Mouse (Mus musculus) layer of hippocampus, adult 9-10 months (tissue): ENCODE data around the gene Suclg2.

Experiments
- DNase-seq: peaks from one replicate; pipeline ENCODE4 v3.0.0; 2022; ENCODE audit warnings: low spot score

The Suclg2 gene

DNA sequence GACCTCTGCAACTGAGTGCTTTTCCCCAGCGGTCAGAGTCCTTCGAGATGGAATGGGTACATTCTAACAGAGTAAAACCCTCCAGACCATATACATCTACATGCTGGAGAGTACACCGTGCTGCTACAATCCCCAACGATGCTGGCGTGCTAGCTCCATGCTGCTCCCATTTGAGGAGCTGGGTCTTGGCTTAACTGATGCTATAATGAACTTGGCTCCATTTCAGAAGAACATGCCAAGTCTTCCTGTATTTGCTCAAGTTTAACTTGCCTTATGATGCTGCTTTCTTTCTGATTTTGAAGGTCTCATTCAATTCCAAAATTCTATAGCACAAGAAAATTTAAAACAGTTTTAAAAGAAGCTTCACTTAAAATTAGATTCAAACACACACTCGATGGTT lies 162.3 kb downstream of the Suclg2 start:
- no peak for DNase-seq

DNA sequence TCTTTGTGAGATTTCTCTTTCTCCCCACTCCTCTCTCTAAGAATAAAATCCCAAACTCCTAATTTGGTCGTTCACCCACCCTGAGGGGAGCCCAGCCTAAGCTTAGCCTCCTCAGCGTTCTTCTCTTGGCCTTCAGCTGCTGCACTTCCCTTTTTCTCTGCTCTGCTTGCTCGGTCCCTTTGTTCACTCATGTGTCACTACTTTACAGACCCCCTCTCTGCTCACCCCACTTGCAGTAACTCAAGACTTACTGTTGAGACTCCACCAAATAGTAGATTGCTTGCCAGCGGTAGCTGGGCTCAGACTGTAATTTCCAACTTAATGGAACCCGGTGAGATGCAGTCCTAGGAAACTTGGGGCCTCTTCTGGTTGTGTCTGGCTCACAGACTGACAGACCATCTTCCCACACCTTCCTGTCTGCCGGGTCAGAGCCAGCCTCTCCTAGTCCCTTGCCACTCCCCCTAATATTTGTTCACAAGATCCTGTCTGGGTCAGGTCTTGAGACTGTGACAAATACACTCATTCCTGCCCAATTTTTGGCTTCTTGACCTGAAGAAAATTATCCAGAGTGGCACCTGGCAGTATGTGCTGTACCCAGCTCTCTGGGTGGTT lies 166.2 kb downstream of the Suclg2 start:
- no peak for DNase-seq

DNA sequence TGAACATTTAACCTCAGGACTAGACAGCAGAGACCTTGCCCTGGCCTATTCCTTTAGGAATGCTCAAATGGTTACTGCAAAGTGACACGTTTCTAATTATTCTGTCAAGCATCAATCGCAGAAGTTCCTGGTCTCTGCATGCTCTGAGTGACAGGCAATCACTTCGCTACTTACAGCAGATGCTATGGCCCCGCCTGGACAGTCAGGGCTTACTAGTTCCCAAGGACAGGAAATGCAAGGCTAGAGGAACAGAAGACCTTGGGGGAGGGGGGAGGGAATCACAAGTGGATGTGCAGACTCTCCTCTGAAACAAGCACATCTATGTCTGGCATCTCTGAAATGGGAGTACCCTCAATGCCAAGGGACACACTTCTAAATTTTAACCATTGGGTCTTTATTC lies 167.6 kb downstream of the Suclg2 start:
- DNase-seq = no peak

DNA sequence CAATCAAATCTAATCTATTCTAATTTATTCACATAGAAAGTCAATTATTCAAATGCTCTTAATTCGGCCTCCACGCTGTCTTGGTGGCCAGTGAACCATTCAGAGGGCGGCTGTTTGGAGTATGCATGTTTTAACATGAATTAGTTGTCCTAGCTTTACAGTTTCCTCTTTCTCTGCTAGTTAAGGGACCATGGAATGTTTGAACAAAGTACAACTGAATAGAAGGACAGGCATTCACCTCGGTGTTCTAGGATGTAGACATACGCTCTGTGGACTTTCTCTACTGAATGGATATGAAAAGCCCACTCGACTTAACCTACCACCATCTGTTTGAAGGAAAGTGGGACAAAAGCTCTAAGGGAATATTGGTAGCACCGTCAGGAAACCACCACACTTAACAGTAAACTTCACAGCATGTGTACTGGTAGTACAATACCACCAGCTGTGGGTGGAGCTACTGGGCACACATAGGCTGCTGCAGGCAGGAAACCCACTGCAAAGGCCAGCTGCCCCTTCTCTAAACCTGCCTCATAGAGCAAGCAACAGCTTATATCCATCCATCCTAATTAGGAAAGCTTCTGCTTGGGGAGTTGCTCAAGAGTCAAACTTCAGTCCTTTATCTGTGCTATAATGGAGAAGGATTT lies 172.3 kb downstream of the Suclg2 start:
- no peak for DNase-seq

DNA sequence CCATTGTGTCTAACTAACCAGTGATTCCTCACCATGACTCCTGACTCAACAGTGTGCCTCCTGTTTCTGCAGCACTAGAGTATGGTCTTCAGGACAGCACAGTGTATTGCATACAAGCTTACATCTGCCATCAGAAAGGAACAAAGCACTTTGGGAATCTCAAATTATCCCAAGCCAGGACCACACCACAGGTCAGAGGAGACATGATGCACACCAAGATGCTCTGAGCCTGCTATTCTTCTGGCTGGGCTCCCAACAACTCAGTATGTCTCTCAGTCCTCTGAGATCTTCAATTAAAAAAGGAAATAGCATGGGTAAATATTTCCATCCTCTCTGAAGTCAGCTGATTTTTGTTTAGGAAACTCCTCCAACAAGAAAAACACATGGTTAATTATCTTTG lies 172.9 kb downstream of the Suclg2 start:
- no peak for DNase-seq

DNA sequence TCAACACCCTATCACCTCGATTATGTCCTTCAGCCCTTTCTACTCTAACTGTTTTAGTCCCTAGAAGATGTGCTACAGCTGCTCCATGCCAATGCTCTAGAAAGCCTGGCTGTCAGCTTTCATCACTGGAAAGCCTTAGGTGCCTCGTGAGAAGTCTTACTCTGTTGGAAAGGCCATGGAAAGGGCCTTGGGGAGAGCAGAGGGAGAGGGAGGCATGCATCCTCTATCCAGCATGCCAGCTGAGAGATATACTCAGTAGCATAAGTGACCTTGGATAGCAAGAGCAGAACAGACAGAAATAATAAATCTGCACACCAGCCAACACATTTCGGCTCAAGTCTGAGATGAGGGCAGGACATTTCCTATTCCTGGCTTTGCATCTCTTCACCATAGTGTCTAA lies 173.3 kb downstream of the Suclg2 start:
- DNase-seq = no peak

DNA sequence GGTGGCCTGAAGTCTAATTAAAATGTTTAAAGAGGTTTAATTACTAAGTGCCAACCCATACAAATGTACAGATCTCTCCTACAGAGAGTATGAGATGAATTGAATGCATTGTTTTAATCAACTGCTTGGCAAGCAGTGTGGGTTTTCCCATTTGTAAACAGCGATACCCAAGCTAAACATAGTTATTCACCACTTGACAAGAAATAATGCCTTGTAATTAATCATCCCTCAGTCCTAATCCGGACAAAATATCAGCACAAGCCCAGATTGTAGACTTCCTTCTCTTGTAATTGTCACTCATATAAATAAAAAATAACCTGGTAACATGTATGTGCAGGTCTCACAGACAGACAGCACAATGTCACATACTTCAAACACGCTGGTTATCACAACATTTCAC lies 183.4 kb downstream of the Suclg2 start:
- DNase-seq = no peak

DNA sequence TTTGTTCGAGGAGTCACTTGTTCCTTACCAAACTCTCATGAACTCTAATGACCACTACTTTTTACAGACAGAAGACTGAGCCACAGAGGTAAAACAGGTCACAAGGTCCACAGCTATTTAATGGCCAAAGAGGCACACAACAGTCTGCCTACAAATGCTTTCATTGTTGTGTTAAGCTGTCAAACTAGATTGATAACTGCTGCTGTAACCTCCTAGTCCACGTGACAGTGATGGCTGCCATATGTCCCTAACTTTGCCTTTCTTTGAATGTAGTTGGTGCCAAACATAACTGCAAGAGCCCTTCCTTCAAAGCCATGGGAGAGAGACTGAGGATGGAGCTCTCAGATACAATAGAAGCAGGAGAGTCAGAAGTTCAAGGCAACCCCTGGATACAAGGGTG lies 198.8 kb downstream of the Suclg2 start:
- no peak for DNase-seq

DNA sequence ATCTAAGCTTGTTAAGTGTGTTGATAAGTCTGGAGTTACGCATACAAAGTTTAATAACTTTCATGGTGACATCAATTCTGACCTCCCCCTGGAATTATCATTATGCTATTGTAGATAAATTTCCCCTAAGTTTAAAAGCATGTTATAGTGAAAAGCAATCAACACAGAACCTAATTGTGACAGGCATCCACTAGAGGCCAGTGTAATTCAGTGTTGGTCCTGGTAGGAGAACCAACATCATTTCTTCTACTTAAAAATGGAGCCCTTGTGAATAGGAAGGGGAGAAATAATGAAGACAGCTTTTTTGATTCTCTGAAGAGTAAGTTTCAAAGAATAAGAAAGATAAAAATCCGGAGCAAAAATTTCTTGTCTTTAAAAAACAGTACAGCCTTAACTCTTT lies 200.2 kb downstream of the Suclg2 start:
- no peak for DNase-seq

DNA sequence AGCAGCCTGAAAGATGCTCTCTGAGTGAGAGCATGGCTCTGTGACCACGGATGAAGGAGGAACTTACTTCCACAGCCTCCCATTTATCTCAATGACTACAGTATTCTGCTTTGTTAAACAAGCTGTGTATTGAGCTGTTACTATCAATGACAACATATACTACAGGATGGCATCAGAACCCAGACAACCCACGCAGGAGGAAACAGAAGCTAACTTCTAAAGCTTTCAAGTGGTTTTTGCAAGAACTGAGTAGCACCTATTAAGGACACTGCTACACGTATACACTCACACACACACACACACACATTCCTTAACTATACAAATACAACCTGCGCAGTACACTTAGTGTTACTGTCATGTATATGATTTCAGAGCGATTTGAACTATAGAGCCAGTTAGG lies 202.9 kb downstream of the Suclg2 start:
- no peak for DNase-seq

DNA sequence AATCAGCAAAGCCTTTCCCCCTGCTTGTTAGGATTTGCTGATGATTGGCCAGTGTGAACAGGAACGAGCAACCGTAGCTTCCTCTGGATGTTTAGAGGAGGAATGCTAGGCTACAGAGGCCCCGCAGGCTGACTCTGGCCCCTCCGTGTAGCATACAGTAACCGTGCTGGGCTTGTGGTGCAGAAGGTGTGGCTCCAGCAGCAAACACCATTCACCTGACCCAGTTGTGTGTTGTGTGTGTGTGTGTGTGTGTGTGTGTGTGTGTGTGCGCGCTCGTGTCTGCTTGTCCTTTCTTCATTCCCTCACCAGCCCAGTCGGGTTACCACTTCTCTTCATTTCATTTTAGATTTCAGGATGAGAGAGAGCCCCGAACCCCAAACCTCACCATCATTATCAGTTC lies 203.9 kb downstream of the Suclg2 start:
- no peak for DNase-seq

DNA sequence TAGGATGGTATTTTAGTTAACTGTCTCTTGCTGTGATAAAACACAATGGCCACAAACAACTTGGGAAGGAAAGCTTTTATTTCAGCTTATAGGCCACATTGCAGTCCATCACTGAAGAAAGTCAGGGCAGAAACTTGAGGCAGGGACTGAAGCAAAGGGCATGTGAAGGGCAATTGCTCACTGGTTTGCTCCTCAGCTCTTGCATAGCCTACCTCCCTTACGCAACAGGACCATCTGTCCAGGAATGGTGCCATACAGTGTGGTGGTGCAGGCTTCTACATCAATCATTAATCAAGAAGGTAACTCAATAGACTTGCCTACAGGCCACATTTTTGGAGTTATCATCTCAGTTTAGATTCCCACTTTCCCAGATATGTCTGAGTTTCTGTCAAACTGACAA lies 206.9 kb downstream of the Suclg2 start:
- no peak for DNase-seq

DNA sequence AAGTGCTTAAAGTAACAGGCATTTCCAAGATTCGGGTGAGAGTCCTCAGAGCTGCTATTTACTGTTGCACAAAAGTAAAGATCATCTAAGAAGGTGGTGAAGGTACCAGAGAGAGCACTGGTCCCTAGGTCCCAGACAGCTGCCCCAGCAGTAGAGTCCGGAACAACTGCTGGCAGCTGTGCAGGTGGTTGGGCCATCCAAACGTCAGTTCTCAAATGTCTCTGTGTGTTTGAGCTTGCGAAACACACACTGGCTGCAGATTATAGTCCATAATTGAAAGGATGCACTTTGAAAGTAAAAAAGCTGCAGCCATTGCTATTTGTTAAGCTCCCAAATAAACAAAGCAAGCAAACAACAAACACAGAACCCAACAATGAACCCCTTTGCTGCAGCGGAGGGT lies 217.8 kb downstream of the Suclg2 start:
- no peak for DNase-seq

DNA sequence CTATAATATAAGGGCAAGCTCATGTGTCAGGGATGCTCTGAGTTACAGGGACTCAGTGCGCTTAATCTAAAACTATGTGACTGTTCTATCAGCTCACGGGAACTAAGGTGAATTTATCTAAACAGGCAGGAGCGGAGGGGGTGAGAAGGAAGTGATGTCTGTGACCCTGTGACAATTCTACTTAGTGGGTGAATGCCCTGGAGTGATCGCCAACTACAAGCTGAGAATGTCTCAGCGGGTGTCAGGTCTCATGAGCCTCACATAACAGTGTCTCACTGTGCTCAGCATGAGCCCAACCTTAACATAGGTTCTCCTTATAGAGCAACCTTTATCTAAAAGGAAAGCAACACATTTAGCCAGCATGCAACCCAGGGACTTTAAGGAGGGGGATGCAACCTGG lies 219.0 kb downstream of the Suclg2 start:
- no peak for DNase-seq

DNA sequence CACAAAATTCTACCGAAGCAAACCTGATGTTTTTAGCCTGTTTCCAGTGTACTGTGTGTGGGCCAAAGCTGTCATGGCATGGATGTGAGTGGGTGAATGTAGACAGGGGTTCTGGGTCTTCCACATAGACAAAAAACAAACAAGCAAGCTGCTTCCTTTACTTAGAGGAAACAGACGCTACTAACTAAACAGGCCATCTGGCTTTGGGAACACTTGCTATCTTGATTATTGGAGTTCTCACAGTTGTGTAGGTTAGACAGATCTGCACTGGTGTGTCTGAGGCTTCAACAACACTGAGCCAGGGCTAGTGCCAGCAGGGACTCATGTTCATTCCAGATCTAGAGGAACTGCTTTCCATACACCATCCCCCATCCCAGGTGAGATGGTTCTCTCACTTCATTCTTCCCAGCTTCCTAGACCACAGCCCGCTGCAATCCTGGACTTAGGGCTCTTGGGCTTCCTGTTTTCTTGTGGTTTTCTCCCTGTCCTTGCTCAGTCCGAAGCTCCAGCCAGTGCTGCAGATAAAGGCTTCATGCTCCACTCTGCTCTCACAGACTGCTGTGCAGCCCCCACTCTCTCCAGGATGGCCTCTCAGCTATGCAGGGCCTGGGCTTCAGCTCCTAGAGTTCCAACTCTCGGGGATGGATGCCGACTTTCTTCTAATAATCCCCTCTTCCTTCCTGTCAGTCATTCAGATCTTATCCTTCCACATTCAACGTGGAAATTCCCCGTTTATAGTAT lies 226.2 kb downstream of the Suclg2 start:
- DNase-seq = no peak

DNA sequence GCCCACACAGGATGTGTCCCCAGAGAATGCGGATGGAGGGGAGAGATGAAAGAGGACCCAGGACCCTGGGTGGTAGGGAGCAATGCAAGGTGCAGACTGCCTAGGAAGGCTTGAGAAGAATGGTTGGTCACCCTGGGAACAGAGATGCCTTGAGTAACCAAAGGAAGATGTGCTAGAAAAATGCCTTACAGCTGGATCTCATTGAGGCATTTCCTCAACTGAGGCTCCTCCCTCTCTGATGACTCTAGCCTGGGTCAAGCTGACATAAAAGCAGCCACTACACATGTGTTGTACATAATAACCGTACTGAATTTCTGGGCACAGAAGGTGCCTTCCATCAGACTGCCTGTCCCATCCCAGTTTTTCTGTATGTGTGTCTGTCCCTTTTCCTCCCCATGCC lies 227.6 kb downstream of the Suclg2 start:
- no peak for DNase-seq

DNA sequence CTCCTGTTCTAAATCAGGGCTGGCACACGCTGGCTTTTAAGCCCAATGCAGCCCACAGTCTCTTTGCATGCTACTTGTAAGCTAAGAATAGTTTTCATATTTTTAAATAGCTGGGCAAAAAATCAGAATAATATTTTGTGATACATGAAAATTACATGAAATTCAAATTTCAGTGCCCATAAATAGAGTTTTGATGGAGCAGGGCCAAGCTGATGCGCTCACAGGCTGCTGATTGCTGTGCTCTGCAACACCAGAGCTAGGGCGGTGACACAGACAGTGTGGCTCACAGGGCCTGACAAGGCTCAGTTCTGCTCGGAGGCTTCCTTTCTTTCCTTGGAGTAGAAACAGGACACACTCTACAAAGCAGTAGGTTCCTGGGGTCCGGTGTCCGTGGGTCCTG lies 232.8 kb downstream of the Suclg2 start:
- DNase-seq = no peak

DNA sequence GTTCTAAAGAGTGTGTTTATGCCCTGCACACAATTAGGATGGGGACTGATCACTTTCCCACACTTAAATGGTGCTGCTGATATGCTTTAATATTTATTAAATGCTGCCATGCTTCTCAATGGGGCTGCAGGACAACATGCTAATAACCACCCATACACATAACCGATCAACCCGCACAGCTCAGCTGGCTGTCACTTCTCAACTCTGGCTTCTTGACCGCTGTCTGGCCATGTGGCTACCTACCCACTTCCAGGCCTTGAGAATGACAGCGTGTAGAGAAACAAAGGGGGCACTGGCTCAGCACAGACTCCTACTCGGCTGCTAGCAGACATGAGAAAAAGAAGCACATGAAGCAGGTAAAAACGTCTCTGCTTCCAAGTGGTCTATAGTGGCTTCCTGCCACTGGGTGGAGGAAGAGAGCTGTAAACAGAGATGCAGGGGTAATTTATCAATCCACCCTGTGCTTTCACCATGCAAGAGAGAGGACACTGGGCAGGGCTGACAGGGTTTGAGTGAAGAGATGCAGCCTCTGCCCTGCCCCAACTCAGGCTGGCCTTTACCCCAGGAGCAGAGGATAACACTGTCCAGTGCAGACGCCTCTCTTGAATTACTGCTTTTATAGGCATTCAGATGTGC lies 234.3 kb downstream of the Suclg2 start:
- DNase-seq = peak; percentile 51

DNA sequence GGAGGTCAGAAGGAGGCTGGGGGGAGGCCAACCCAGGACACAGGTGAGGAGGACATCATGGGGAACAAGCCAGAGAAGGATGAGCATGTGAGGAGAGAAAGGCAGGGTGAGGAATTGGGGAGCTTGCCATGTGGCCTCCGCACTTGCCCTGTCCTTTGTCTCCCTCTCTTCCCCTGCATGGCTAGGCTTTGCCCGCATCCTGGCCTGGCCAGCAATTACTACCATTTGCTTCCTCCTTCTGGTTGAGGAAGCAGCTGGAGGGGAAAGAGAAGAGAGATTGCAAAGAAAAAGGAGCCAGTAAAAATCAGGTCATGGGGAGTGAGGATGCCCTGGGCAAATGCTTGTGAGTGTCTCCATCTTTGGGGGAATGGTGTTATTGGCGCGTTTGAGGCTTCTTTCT lies 234.9 kb downstream of the Suclg2 start:
- no peak for DNase-seq

DNA sequence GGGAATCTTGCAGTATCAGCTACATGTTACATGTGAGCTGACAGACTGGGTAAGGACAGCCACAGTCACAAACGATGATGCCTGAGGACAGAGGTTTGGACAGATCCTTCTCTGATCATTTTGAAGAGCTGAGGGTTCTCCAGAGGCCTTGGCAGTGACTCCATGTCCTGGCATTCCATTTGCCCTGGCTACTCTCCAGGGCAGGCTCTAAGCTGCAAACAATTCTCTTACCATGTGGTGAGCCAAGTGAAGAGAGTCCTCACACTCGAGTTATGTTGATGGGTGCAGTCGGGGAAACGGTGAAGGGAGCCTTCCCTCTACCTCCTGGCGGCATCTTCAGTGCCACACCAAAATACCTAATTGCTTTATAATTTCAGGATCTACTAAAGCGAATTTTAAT lies 235.5 kb downstream of the Suclg2 start:
- DNase-seq = no peak

DNA sequence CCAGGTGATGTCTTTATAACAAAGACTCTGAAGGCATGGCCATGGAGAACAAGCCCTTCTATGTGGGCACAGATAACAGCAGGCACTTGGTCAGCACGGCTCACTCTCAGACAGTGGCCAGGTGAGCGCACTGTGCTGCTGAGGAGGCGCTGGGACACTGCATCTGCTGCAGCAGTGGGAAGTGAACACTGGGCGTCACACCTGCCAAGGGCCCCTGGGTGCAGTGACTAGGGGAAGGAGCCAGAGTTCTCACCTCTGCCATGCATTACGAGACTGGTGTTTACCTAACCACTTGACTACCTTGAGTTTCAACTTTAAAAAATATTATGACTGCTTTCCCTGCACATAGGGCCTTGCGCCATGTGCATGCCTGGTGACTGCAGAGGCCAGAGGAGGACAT lies 238.8 kb downstream of the Suclg2 start:
- no peak for DNase-seq

DNA sequence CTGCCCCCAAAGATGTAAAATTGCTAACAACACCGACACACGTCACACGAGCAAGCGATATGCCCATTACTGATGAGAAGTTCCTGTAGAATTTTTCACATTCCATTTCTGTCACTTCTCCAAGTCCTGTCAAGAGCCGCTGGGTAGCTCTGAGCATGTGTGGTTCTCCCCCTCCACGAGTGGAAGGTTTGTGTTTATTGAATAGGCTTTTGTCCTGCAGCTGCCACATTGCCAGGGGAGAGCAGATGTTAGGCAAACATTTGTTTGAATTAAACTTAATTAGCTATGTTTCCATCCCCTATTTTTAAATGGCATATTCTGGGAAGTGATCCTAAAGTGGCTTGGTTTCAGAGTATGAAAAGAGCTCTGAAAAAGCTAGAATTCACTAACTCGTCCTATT lies 249.1 kb downstream of the Suclg2 start:
- no peak for DNase-seq

DNA sequence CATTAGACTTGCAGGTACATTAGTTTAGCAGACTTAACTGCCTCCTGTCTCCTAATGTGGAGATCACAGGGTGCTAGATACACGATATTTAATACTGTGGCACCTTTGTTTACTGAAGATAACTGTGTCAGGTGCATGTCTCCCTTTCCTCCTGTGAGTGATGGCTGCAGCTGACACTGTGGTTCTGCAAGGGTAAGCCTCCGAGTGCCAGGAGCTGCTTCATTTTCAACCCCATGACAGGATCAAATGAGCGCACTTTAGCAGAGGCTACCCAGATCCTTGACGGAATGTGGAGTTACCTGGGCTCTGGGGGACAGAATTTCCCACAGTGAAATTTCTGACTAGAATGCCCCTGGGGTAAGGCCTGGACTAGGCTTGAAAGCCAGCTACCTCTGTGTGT lies 253.3 kb downstream of the Suclg2 start:
- DNase-seq = no peak
